Mouse (Mus musculus): Measurements from ENCODE around the gene Spred2.

- TF ChIP-seq GATA1 (IDR thresholded peaks at IDR 0.05; ENCODE audit: low read length) = no peak
- no peak for TF ChIP-seq TAL1 (IDR thresholded peaks at IDR 0.05; ENCODE audit: low read length)
Measured at GRCm38 (mm10) chr11:20041164-20041920, 117.2 kb downstream of the Spred2 start.
